Mouse (Mus musculus) embryonic facial prominence, embryonic 14.5 days (tissue): ENCODE data around the gene Skint8. TPM values are rescaled to one million over a fixed set of nuclear protein-coding genes. Genes with fewer than 3 reads are reported as not detected.
"Not testable (repeated sequence)": the region's sequence is repeated elsewhere in the genome, so short reads cannot be mapped to it uniquely, and the experiment has no call there.

Experiments used
- ATAC-seq: fragments of 200-750 bp; cut with Nextera tagmentation; 2 replicates; pipeline ENCODE4 v1.8.0; 2017; ENCODE audit warnings: low read depth, moderate number of reproducible peaks, moderate TSS enrichment
- DNase-seq: peaks from one replicate; pipeline ENCODE4 v3.0.0-alpha.2; 2015; ENCODE audit warnings: low spot score
- H3K27ac ChIP-seq: fragments of 300-500 bp; sonication (generic); replicated peaks from 2 replicates; pipeline ENCODE4 v1.5.1; 2014; ENCODE audit warnings: low read depth, mild to moderate bottlenecking, low read length, moderate library complexity
- H3K27me3 ChIP-seq: fragments of 300-500 bp; sonication (generic); replicated peaks from 2 replicates; pipeline ENCODE4 v1.6.1; 2014; ENCODE audit warnings: low read length; ENCODE audit not compliant: control insufficient read depth, insufficient read depth
- H3K36me3 ChIP-seq: fragments of 300-500 bp; sonication (generic); 2 replicates; pipeline ENCODE4 v1.6.1; 2014; ENCODE audit warnings: low read length, mixed read lengths; ENCODE audit not compliant: control insufficient read depth, insufficient read depth
- H3K4me1 ChIP-seq: fragments of 300-500 bp; sonication (generic); 2 replicates; pipeline ENCODE4 v1.6.1; 2014; ENCODE audit warnings: antibody characterized with exemption, low read length; ENCODE audit not compliant: control insufficient read depth, insufficient read depth
- H3K4me2 ChIP-seq: fragments of 300-500 bp; sonication (generic); 2 replicates; pipeline ENCODE4 v1.6.1; 2014; ENCODE audit warnings: low read depth, mild to moderate bottlenecking, low read length, moderate library complexity, mixed read lengths
- H3K4me3 ChIP-seq: fragments of 300-500 bp; sonication (generic); 2 replicates; pipeline ENCODE4 v1.5.1; 2014; ENCODE audit warnings: low read depth, mild to moderate bottlenecking, low read length
- H3K9ac ChIP-seq: fragments of 300-500 bp; sonication (generic); 2 replicates; pipeline ENCODE4 v1.6.1; 2014; ENCODE audit warnings: low read depth, mild to moderate bottlenecking, low read length, moderate library complexity, mixed read lengths
- H3K9me3 ChIP-seq: fragments of 300-500 bp; sonication (generic); 2 replicates; pipeline ENCODE4 v1.6.1; 2016; ENCODE audit warnings: low read length; ENCODE audit not compliant: control insufficient read depth
- WGBS: fragments of 180-500 bp; shearing (Covaris S2); extraction: QIAGEN DNeasy Blood & Tissue Kit; methylation state at CpG from one replicate; pipeline ENCODE4 v1.1.7; 2014; 5-methylcytosine and 5-hydroxymethylcytosine counted together
- polyA plus RNA-seq: library from polyadenylated mRNA; unstranded; fragments of >200 nt; fragmentation: Nextera tagmentation; extraction: Ambion mirVana; gene quantifications from 2 replicates; pipeline ENCODE4 v1.2.1, GENCODE M21; 2014

Skint8 gene
- polyA plus RNA-seq, 1 experiment from 2014 or later = 0.15 TPM

DNA sequence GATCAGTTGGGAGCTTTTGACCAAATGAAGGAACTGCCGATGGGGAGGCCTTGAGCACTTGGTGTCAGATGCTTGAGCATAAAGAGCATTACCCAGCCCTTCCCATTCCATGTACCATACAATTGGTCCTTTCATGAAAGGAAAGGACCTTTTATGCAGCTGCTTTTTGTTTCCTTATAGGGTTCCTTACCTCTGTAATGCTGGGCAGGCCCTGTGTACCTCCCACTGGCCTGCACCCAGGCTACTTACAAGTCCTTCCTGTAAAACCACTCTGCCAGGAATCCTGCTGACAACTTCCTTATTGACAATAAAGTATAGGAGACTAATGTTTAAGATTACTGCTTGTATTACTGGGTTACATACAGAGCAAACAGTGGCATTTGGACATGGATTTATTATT lies 17.7 kb upstream of the Skint8 start:
- H3K27ac ChIP-seq = no peak overlapping the region
- H3K27me3 ChIP-seq = no peaks in the 10 kb centered on the region
- no peaks in the 10 kb centered on the region for H3K4me1 ChIP-seq
- ATAC-seq (peak; percentile 41; the same call in 1 of the 2 replicates), DNase-seq (peak; percentile 23)
- no peak overlapping the region for H3K9ac ChIP-seq
- no peaks in the 10 kb centered on the region for H3K9me3 ChIP-seq
- H3K4me3 ChIP-seq = no peak overlapping the region
- 79% methylated on average over 1 of the region's 1 CpGs for WGBS
- H3K36me3 ChIP-seq = no peaks in the 10 kb centered on the region
- H3K4me2 ChIP-seq = no peak overlapping the region

DNA sequence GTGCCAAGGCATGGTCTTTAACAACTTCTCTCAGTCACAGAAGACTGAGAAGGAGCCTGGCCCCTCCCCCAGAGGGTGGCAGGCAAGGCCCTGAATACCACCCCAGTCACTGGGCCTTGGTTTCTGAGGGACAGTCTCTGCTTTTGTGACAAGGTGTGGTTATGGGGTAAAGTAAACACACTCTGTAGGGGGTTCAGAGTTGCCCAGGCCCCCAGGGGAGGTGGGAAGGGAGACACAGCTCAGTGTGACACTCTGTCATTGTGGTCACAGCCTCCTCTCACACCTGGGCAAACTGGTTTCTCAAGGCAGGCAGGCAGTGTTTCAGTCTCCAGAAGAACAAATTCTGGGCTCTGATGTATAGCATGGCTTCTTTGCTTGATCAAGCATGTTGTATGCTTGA lies 16.4 kb upstream of the Skint8 start, which contains the start of gene Slc5a9:
Gene Slc5a9 (minus strand): TSS at position 144 of the 400 bp plus-strand sequence.
- peak; percentile 54 for DNase-seq
- Histone ChIP-seq H3K36me3 (no peaks in the 10 kb centered on the region), H3K9ac (no peak within 1 kb of the TSS), H3K27ac (no peak within 1 kb of the TSS), H3K4me3 (no peak within 1 kb of the TSS), H3K27me3 (no peaks in the 10 kb centered on the region), H3K4me1 (no peaks in the 10 kb centered on the region), H3K4me2 (no peak within 1 kb of the TSS), H3K9me3 (no peaks in the 10 kb centered on the region)
- ATAC-seq = peak; percentile 88

DNA sequence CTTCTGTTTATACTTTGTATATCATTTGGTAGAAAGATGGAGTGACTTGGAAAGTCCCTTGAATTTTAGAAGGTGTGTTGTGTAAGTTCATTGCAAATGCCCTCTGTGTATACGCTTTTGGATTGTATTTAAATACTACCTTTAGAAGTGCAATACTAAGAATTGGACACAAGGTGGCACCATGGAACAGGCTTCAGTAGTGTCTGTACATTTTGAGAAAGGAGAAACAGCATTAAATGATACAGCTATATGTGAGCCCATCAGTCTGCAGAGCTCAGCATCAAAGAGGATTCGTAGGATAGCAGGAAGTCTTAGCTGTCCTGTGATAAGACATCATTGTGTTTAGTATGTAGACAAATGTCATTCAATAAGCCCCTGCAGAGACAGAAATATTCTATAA lies 11.3 kb upstream of the Skint8 start:
- H3K27me3 ChIP-seq = no peaks in the 10 kb centered on the region
- peak; percentile 24 for DNase-seq
- no peaks in the 10 kb centered on the region for H3K4me1 ChIP-seq
- no peak for ATAC-seq
- WGBS = 43% methylated on average over 2 of the region's 2 CpGs
- no peak overlapping the region for H3K27ac ChIP-seq
- H3K9me3 ChIP-seq = no peaks in the 10 kb centered on the region
- H3K4me3 ChIP-seq = no peak overlapping the region
- no peak overlapping the region for H3K9ac ChIP-seq
- H3K4me2 ChIP-seq = no peak overlapping the region
- no peaks in the 10 kb centered on the region for H3K36me3 ChIP-seq

DNA sequence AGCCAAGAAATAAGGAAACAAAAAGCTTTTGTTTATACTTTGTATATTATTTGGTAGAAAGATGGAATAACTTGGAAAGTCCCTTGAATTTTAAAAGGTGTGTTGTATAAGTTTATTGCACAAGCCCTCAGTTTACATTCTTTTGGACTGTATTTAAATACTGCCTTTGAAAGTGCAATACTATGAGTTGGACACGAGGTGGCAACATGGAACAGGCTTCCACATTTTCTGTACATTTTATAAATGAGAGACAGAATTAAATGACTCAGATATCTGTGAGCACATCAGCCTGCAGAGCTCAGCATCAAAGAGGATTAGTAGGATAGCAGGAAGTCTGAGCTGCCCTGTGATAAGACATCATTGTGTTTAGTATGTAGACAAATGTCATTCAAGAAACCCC lies 42.1 kb downstream of the Skint8 start:
- WGBS = 14% methylated on average over 1 of the region's 1 CpGs
- no peak overlapping the region for H3K27ac ChIP-seq
- no peak for ATAC-seq

GRCm38 (mm10) chr4:111963241-111963640 lies 44.0 kb downstream of the Skint8 start:
- DNase-seq, H3K4me1 ChIP-seq, H3K4me3 ChIP-seq, H3K9ac ChIP-seq, H3K9me3 ChIP-seq, H3K27ac ChIP-seq, H3K27me3 ChIP-seq, ATAC-seq, H3K4me2 ChIP-seq, H3K36me3 ChIP-seq: not testable (repeated sequence)
- 59% methylated on average over 1 of the region's 1 CpGs for WGBS

More for the DNA sequence above, 42.1 kb downstream of the Skint8 start:
- Histone ChIP-seq H3K4me3 (no peak overlapping the region), H3K36me3 (no peaks in the 10 kb centered on the region), H3K4me2 (no peak overlapping the region), H3K27me3 (no peaks in the 10 kb centered on the region), H3K9ac (no peak overlapping the region), H3K4me1 (no peaks in the 10 kb centered on the region), H3K9me3 (no peaks in the 10 kb centered on the region)
- DNase-seq = peak; percentile 1

- Histone ChIP-seq H3K4me3 (no peak overlapping the region), H3K27me3 (no peaks in the 10 kb centered on the region), H3K4me2 (no peak overlapping the region), H3K4me1 (no peaks in the 10 kb centered on the region), H3K9ac (no peak overlapping the region), H3K36me3 (no peaks in the 10 kb centered on the region), H3K9me3 (no peaks in the 10 kb centered on the region), H3K27ac (no peak overlapping the region)
- ATAC-seq = no peak
- DNase-seq = no peak
- 78% methylated on average over 3 of the region's 3 CpGs for WGBS
Measured at GRCm38 (mm10) chr4:111963669-111964068, 44.5 kb downstream of the Skint8 start.

DNA sequence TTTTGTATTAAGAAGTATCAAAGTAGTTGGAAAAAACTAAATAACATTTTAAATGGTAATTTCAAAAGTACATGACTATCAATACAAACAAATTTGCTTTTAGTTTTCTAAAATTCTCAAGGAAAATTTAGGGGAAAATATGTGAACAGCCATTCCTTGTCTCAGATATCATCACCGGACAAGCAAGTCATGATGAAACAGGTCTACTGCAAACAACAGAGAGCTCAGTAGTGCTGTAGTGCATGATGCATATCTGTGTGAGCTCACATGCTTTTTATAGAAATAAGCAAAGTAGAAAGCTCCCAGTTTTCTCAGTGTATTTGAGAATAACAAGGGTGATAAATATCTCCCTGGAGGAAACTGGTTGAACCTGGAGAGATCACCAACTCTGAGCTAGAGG lies 53.4 kb downstream of the Skint8 start, which contains the start of gene Skint7:
Gene Skint7 (plus strand): TSS at position 301 of the 400 bp plus-strand sequence.
- Histone ChIP-seq H3K4me1 (no peaks in the 10 kb centered on the region), H3K4me3 (no peak within 1 kb of the TSS), H3K9ac (no peak within 1 kb of the TSS), H3K4me2 (no peak within 1 kb of the TSS), H3K27ac (no peak within 1 kb of the TSS), H3K27me3 (no peaks in the 10 kb centered on the region), H3K36me3 (no peaks in the 10 kb centered on the region), H3K9me3 (no peaks in the 10 kb centered on the region)
- 98% methylated on average over 1 of the region's 1 CpGs for WGBS
- ATAC-seq = no peak
- no peak for DNase-seq

Other genes with a start within 250 kb of the Skint8 start
- 25.3 and 26.2 TPM in 2 replicates for gene Spata6, start 199.4 kb upstream of the Skint8 start, polyA plus RNA-seq
- gene Slc5a9, start 16.5 kb upstream of the Skint8 start, polyA plus RNA-seq = 0.94 and 2.3 TPM in 2 replicates
- gene Skint7, start 53.5 kb downstream of the Skint8 start, polyA plus RNA-seq = not detected in 2 replicates
- gene Skint1, start 86.9 kb downstream of the Skint8 start, polyA plus RNA-seq = not detected in 2 replicates
- 0.08 TPM in 1 of 2 replicates, not detected in the other for gene Skint4, start 152.6 kb downstream of the Skint8 start, polyA plus RNA-seq